Mouse (Mus musculus) thymus, postnatal 25 days (tissue): Measurements from ENCODE around the gene Hsd17b2.

Experiments
- DNase-seq: peaks from one replicate; pipeline ENCODE4 v3.0.0; 2022

The Hsd17b2 gene

GRCm38 (mm10) chr8:117701859-117702258, at the start of gene Hsd17b2:
Gene Hsd17b2, plus strand, starts transcription at chr8:117701904.
- no peak for DNase-seq

- no peak for DNase-seq
These were observed 49.4 kb upstream of the Hsd17b2 start for GRCm38 (mm10) chr8:117652318-117652717.

GRCm38 (mm10) chr8:117658990-117659389, 42.7 kb upstream of the Hsd17b2 start:
- DNase-seq: no peak

- DNase-seq: no peak
These were observed 41.2 kb upstream of the Hsd17b2 start for GRCm38 (mm10) chr8:117660358-117661031.

GRCm38 (mm10) chr8:117667349-117668124, 34.2 kb upstream of the Hsd17b2 start:
- no peak for DNase-seq

GRCm38 (mm10) chr8:117670461-117670860, 31.2 kb upstream of the Hsd17b2 start:
- DNase-seq: no peak

- no peak for DNase-seq
These were observed 29.1 kb upstream of the Hsd17b2 start for GRCm38 (mm10) chr8:117672558-117672957.

- DNase-seq: peak; percentile 70
These were observed 28.3 kb upstream of the Hsd17b2 start, which contains the start of gene Sdr42e1 for GRCm38 (mm10) chr8:117673430-117673830. Gene Sdr42e1, minus strand, starts transcription at chr8:117673689.

GRCm38 (mm10) chr8:117675171-117675570, 26.5 kb upstream of the Hsd17b2 start:
- DNase-seq: no peak

GRCm38 (mm10) chr8:117676460-117676859, 25.2 kb upstream of the Hsd17b2 start:
- DNase-seq: no peak

- DNase-seq: no peak
These were observed 24.7 kb upstream of the Hsd17b2 start for GRCm38 (mm10) chr8:117677011-117677410.

GRCm38 (mm10) chr8:117678650-117679049, 23.1 kb upstream of the Hsd17b2 start:
- no peak for DNase-seq

GRCm38 (mm10) chr8:117683925-117684472, 17.7 kb upstream of the Hsd17b2 start:
- no peak for DNase-seq

- DNase-seq: no peak
These were observed 17.2 kb upstream of the Hsd17b2 start for GRCm38 (mm10) chr8:117684504-117684903.

GRCm38 (mm10) chr8:117687890-117688289, 13.8 kb upstream of the Hsd17b2 start:
- DNase-seq: no peak

GRCm38 (mm10) chr8:117692131-117692530, 9.6 kb upstream of the Hsd17b2 start:
- no peak for DNase-seq

- no peak for DNase-seq
These were observed 6.1 kb upstream of the Hsd17b2 start for GRCm38 (mm10) chr8:117695636-117696035.

- no peak for DNase-seq
These were observed 4.5 kb upstream of the Hsd17b2 start for GRCm38 (mm10) chr8:117697248-117697647.

- no peak for DNase-seq
These were observed 1.0 kb upstream of the Hsd17b2 start for GRCm38 (mm10) chr8:117700699-117701098.

- no peak for DNase-seq
These were observed 458 bp upstream of the Hsd17b2 start for GRCm38 (mm10) chr8:117701246-117701645.

GRCm38 (mm10) chr8:117702701-117703100, 997 bp downstream of the Hsd17b2 start:
- no peak for DNase-seq

- no peak for DNase-seq
These were observed 4.4 kb downstream of the Hsd17b2 start for GRCm38 (mm10) chr8:117706141-117706540.

- DNase-seq: no peak
These were observed 10.5 kb downstream of the Hsd17b2 start for GRCm38 (mm10) chr8:117712226-117712625.

GRCm38 (mm10) chr8:117714604-117715003, 12.9 kb downstream of the Hsd17b2 start:
- no peak for DNase-seq
